Mouse (Mus musculus) C2C12 (cell line): ENCODE data around the gene Ndufa9.

Experiments
- CEBPB ChIP-seq: IDR thresholded peaks from one replicate; pipeline ENCODE4 v1.6.1; 2011; ENCODE audit warnings: low read depth, mild to moderate bottlenecking, control low read depth, moderate library complexity
- CTCF ChIP-seq: IDR thresholded peaks from one replicate; pipeline ENCODE4 v1.5.1; 2011; ENCODE audit not compliant: control insufficient read depth, insufficient read depth, insufficient read length
- FOSL1 ChIP-seq: IDR thresholded peaks from one replicate; pipeline ENCODE4 v1.8.0; 2011; ENCODE audit warnings: mild to moderate bottlenecking, low read length; ENCODE audit not compliant: poor library complexity, insufficient read depth, severe bottlenecking
- MAX ChIP-seq: IDR thresholded peaks from one replicate; pipeline ENCODE4 v1.6.1; 2011; ENCODE audit warnings: mild to moderate bottlenecking, control low read depth
- USF1 ChIP-seq: IDR thresholded peaks from one replicate; pipeline ENCODE4 v1.6.1; 2011; ENCODE audit warnings: low read depth, mild to moderate bottlenecking, control low read depth, moderate library complexity

DNA sequence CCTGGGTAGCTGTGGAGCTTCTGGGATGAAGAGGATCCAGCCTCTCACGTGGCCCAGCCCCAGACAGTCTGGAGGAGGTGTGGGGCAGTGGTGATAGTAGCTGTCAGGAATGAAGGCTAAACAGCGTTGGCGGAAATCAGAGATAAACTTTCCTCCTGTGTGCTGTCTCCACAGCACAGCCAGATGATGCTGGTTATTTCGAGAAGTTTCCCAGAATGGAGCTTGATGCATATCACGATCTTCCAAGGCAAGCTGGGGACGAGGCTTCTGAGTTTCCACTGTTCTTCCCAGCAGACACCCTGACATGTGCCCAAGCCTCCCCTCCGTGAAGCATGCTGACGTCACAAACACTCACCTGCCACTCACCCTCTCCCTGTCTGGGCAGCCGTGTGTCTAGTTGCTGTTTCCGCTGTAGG lies 65.3 kb downstream of the Ndufa9 start:
- TF ChIP-seq MAX: no peak
- TF ChIP-seq CTCF: no peak
- no peak for TF ChIP-seq USF1
- TF ChIP-seq CEBPB: no peak
- no peak for TF ChIP-seq FOSL1
